Mouse (Mus musculus) heart, embryonic 15.5 days (tissue): ENCODE results near the gene Bach2. TPM values are rescaled to one million over a fixed set of nuclear protein-coding genes. Genes with fewer than 3 reads are reported as not detected.

Experiments used
- ATAC-seq: fragments of 200-750 bp; cut with Nextera tagmentation; replicated peaks from 2 replicates; pipeline ENCODE4 v1.8.0; 2017; ENCODE audit warnings: low read depth, moderate TSS enrichment; ENCODE audit not compliant: insufficient number of reproducible peaks, insufficient read depth, low FRiP score
- H3K27ac ChIP-seq: fragments of 300-500 bp; sonication (generic); 2 replicates; pipeline ENCODE4 v1.5.1; 2015; ENCODE audit warnings: mild to moderate bottlenecking, inconsistent platforms
- H3K27me3 ChIP-seq: fragments of 300-500 bp; sonication (generic); 2 replicates; pipeline ENCODE4 v1.6.1; 2015; ENCODE audit warnings: inconsistent platforms
- H3K36me3 ChIP-seq: fragments of 300-500 bp; sonication (generic); 2 replicates; pipeline ENCODE4 v1.6.1; 2015; ENCODE audit warnings: mild to moderate bottlenecking, inconsistent platforms
- H3K4me1 ChIP-seq: fragments of 300-500 bp; sonication (generic); replicated peaks from 2 replicates; pipeline ENCODE4 v1.6.1; 2015; ENCODE audit warnings: inconsistent platforms
- H3K4me2 ChIP-seq: fragments of 300-500 bp; sonication (generic); 2 replicates; pipeline ENCODE4 v1.6.1; 2015; ENCODE audit warnings: inconsistent platforms, mild to moderate bottlenecking, moderate library complexity
- H3K4me3 ChIP-seq: fragments of 300-500 bp; sonication (generic); 2 replicates; pipeline ENCODE4 v1.5.1; 2015; ENCODE audit warnings: mild to moderate bottlenecking, inconsistent platforms
- H3K9ac ChIP-seq: fragments of 300-500 bp; sonication (generic); 2 replicates; pipeline ENCODE4 v1.6.1; 2015; ENCODE audit warnings: mild to moderate bottlenecking, inconsistent platforms
- H3K9me3 ChIP-seq: fragments of 300-500 bp; sonication (generic); replicated peaks from 2 replicates; pipeline ENCODE4 v1.6.1; 2016; ENCODE audit warnings: inconsistent platforms
- WGBS: fragments of 180-500 bp; shearing (Covaris S2); methylation state at CpG from one replicate; pipeline ENCODE4 v1.1.7; 2015; ENCODE audit warnings: mixed read lengths; 5-methylcytosine and 5-hydroxymethylcytosine counted together
- polyA plus RNA-seq: library from polyadenylated mRNA; unstranded; fragments of >200 nt; fragmentation: Nextera tagmentation; extraction: Ambion mirVana; gene quantifications from 2 replicates; pipeline ENCODE4 v1.2.1, GENCODE M21; 2015

Bach2 gene
- polyA plus RNA-seq, 1 experiment from 2014 or later: 5.0 TPM

DNA sequence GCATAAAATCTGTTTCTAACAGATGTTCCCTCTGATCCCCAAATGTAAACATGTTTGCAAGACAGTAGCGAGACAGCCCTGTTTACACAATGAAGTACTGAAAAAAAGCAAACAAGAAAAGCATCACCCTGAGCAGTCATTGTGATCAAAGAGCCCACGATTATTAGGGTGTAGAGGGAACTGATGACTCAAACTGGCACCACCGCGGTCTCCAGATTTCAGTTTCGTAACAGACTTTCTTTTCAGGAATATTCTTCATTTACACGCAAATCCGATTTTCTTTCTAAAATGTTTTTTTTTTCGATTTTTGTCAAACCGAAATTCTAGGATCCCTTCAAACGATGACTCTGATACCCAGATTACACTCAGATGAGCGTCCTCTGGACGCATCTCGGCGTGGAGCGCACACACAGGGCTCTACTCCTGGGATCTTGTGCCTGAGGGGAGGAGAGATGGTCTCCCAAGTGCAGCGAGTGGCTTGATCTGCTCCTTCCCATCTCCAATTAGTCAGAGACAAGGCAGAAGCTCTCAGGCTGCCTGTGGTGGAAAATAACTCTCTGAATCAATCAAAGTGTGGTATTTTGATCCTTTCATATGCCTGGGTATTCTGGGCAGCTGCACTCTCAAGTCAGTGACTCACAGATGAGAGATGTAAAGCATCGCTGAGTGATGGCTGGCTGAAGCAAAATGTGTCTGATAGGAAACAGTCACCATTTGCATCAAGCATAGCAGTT lies 166.7 kb downstream of the Bach2 start:
- Histone ChIP-seq H3K4me1 (peaks cover 27% of the 10 kb centered on the region), H3K4me3 (no peak overlapping the region), H3K9me3 (no peaks in the 10 kb centered on the region), H3K36me3 (no peaks in the 10 kb centered on the region), H3K27me3 (no peaks in the 10 kb centered on the region), H3K27ac (no peak overlapping the region), H3K4me2 (no peak overlapping the region), H3K9ac (no peak overlapping the region)
- WGBS: 72% methylated on average over 17 of the region's 17 CpGs
- ATAC-seq: no peak

DNA sequence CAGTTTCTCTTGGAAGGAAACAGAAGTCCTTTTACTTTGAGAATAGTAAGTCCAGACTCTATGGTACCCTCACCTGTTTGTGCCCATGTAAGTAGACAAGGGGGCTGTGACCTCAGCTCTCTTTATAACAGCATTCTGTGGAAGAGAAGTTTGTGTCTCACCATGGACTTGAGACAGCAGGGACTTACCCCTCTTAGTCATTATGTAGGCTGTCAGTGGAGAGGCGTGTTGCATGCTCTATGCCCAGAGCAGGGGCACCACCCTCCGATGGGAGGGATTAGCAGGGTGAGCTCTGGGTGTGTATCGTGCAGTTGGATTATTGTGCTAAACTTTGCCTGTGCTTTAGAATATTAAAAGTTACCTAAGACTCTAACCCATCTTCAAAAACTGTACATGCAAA lies 167.4 kb downstream of the Bach2 start:
- no peak overlapping the region for H3K9ac ChIP-seq
- H3K27ac ChIP-seq: no peak overlapping the region
- H3K9me3 ChIP-seq: no peaks in the 10 kb centered on the region
- no peak for ATAC-seq
- H3K4me1 ChIP-seq: peaks cover 27% of the 10 kb centered on the region
- 69% methylated on average over 3 of the region's 3 CpGs for whole genome bisulfite sequencing
- no peak overlapping the region for H3K4me3 ChIP-seq
- H3K4me2 ChIP-seq: no peak overlapping the region
- no peaks in the 10 kb centered on the region for H3K27me3 ChIP-seq
- H3K36me3 ChIP-seq: no peaks in the 10 kb centered on the region

DNA sequence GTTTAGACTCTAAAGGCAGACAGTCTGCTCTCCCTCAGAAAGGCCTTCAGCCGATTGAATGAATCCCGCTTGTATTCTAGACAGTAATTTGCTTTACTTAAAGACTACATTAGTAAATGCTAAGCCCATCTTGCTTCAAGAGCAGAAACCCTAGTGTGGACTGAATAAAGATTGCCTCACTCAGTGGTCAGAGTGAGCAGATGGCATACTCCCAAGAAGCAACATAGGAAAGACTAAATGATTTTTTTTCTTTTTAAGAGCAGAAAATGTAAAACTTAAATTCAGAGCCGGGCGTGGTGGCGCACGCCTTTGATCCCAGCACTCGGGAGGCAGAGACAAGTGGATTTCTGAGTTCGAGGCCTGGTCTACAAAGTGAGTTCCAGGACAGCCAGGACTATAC lies 169.9 kb downstream of the Bach2 start:
- Histone ChIP-seq H3K27me3 (no peaks in the 10 kb centered on the region), H3K4me3 (no peak overlapping the region), H3K36me3 (no peaks in the 10 kb centered on the region), H3K4me2 (no peak overlapping the region), H3K4me1 (peaks cover 15% of the 10 kb centered on the region), H3K27ac (no peak overlapping the region), H3K9me3 (no peaks in the 10 kb centered on the region), H3K9ac (no peak overlapping the region)
- WGBS: 93% methylated on average over 8 of the region's 8 CpGs
- no peak for ATAC-seq

DNA sequence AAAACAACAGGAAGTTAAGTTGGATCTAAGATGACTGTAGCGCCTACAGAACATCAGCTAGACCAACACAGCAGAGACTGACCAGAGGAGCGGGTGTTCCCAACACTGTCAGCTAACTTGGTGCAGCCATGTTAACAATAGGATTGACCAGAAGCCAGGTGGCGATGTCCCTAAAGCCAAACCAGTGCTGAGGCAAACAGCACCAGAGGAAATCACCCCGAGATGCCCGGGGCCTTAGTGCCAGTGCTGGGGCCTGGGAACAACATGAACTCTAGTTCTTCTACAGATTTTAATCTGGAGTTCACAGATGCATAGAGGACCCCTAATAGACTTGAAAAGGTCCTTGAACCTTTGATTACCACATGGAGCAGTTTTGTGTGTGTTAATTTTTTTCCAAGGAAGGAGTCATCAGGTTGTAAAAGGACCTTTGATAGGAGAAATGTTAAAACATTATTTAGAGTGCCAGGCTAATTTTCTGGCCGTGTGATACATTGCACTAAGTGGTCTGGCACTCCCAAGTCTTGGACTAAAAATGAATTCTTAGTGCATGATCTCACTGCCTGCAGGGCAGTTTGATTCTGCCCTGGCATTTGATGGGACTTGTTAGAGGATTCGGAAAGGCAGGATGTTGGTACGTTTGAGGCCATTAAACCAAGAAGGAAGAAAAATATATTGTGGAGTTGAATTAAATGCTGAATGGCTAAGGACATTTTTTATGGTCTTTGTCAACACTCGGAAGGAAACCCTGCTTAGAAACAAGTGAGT lies 170.7 kb downstream of the Bach2 start:
- Histone ChIP-seq H3K36me3 (no peaks in the 10 kb centered on the region), H3K9ac (no peak overlapping the region), H3K27ac (peak overlapping the region; percentile 14), H3K27me3 (no peaks in the 10 kb centered on the region), H3K9me3 (no peaks in the 10 kb centered on the region), H3K4me2 (no peak overlapping the region), H3K4me1 (peaks cover 14% of the 10 kb centered on the region), H3K4me3 (no peak overlapping the region)
- ATAC-seq: no peak
- WGBS: 67% methylated on average over 9 of the region's 9 CpGs

DNA sequence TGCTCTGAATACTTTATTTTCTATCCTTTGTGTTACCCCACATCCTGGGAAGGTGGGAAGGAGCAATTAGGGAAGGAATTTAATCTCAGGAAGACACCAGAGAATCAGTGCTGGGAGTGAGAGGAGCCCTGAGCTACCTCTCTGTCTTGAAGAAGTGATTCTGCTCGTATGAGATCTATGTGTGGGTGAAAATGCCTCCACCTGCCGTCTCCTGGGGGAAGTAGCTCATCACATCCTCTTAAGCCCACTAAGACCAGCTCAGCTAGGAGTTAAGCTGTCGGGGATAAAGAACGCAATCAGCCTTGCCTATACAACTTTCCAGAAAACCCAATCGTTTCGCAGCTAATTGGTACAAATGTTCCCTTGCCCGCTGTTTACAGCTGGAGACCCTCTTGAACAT lies 174.5 kb downstream of the Bach2 start:
- Histone ChIP-seq H3K27ac (no peak overlapping the region), H3K4me3 (no peak overlapping the region), H3K4me2 (no peak overlapping the region), H3K27me3 (no peaks in the 10 kb centered on the region), H3K4me1 (peaks cover 9% of the 10 kb centered on the region; the same call in 1 of the 2 replicates), H3K9ac (no peak overlapping the region), H3K9me3 (no peaks in the 10 kb centered on the region), H3K36me3 (no peaks in the 10 kb centered on the region)
- ATAC-seq: no peak
- 71% methylated on average over 7 of the region's 7 CpGs for WGBS

DNA sequence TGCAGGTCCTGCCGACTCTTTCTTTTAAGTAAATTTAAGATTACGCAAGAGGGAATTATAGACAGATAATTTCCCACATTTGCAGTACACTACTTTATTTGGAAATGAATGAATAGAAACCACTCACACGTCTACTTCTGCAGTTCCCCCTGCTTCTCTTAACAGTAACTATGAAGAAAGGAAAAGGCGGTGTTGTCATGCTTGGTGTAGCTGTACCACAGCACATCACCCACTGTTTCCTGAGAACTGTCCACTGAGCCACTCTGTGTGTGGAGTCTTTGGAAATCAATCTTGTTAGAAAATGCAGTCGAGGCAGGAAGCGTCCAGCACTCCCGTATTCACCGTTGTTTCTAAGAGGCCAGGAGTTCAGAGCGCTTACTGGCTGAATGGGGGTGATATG lies 174.9 kb downstream of the Bach2 start:
- Histone ChIP-seq H3K4me3 (no peak overlapping the region), H3K9me3 (no peaks in the 10 kb centered on the region), H3K27me3 (no peaks in the 10 kb centered on the region), H3K4me1 (peaks cover 9% of the 10 kb centered on the region; the same call in 1 of the 2 replicates), H3K27ac (no peak overlapping the region), H3K36me3 (no peaks in the 10 kb centered on the region), H3K9ac (no peak overlapping the region), H3K4me2 (no peak overlapping the region)
- 86% methylated on average over 9 of the region's 9 CpGs for WGBS
- ATAC-seq: no peak

DNA sequence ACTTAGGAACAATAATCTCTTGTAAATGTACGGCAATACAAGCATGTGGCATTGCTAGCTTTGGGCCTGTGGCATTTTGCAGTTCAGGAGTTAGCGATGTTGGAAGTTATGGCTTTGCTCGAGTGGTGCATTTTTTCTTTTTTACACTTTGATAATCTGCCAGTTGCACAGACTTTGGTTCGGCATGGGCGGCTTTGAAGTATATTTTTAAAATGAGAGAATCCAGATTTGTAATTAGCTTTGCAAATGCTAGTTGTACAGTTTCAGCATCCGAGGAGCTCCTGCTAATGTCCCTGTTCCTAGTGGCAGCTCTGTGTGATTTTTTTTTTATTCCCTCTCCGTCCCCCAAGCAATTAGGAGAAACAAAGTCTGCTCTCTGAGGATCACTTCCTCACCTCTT lies 176.4 kb downstream of the Bach2 start:
- Histone ChIP-seq H3K27me3 (no peaks in the 10 kb centered on the region), H3K4me1 (0 out of 2 replicates have a peak, but pooled peaks cover under 1% of the 10 kb centered on the region), H3K4me3 (no peak overlapping the region), H3K9ac (no peak overlapping the region), H3K9me3 (no peaks in the 10 kb centered on the region), H3K36me3 (no peaks in the 10 kb centered on the region), H3K27ac (no peak overlapping the region), H3K4me2 (no peak overlapping the region)
- no peak for ATAC-seq
- WGBS: 72% methylated on average over 7 of the region's 7 CpGs

DNA sequence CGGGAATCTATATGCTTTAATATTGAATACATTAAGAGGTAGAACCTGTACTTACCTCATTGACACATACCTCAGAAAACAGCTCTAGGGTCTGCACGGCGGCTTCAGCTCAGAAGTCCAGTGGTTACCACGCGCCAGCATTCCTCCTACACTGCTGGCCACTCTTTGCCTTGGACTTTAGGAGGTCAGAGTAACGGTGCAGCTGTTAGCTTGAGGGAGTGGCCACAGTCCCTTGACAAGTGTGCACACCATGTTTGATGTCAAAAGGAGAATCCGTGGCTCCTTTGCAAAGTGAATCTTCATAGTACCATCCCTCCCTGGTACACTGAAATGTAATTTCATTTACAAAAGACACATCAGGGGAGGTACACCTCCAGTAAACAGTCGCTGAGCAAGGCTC lies 179.3 kb downstream of the Bach2 start:
- Histone ChIP-seq H3K4me3 (no peak overlapping the region), H3K9ac (no peak overlapping the region), H3K4me2 (no peak overlapping the region), H3K9me3 (no peaks in the 10 kb centered on the region), H3K4me1 (no peaks in the 10 kb centered on the region), H3K36me3 (no peaks in the 10 kb centered on the region), H3K27me3 (no peaks in the 10 kb centered on the region), H3K27ac (no peak overlapping the region)
- no peak for ATAC-seq
- 88% methylated on average over 8 of the region's 8 CpGs for WGBS

DNA sequence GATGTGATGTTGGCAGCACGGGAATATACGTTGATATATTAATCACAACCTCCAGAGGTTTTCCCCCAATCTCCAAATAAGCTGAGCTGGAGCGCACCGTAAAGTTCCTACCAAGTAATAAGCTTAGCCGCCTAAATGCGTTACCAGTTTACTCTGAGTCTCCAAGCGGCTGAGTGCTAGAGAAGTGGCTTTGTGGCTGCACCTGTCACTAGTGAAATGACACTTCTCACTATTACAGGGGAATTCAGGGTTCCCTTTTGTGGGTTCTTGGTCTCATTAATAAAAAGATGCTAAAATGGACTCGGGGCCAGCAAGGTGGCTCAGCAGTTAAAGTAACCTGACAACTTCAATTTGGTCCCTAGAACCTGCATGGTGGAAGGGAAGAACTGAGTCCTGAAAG lies 183.0 kb downstream of the Bach2 start:
- Histone ChIP-seq H3K4me1 (0 out of 2 replicates have a peak, but pooled peaks cover 3% of the 10 kb centered on the region), H3K27ac (no peak overlapping the region), H3K4me3 (no peak overlapping the region), H3K36me3 (no peaks in the 10 kb centered on the region), H3K9ac (no peak overlapping the region), H3K27me3 (no peaks in the 10 kb centered on the region), H3K9me3 (no peaks in the 10 kb centered on the region), H3K4me2 (no peak overlapping the region)
- 87% methylated on average over 8 of the region's 8 CpGs for WGBS
- ATAC-seq: no peak

DNA sequence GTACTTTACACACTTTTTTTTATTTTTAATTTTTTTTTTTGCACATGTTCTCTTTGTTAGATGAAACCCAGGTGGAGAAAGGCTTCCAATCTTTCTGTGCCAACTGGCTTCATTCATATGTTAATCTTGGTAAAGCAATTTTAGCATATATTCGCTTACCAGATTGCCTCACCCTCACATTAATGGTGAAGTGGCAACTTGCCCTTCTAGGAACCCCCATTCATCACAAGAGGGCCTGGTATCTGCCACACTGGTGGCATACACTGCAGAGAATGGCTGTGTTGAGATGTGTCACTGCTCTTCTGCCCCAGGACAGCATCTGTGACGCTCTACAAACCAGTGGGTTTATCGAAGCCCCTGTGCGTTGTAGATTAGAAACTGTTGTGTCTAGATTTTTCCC lies 183.8 kb downstream of the Bach2 start:
- no peak overlapping the region for H3K27ac ChIP-seq
- 87% methylated on average over 4 of the region's 4 CpGs for WGBS
- ATAC-seq: no peak
- no peak overlapping the region for H3K4me2 ChIP-seq
- 0 out of 2 replicates have a peak, but pooled peaks cover 3% of the 10 kb centered on the region for H3K4me1 ChIP-seq
- H3K9ac ChIP-seq: no peak overlapping the region
- H3K27me3 ChIP-seq: no peaks in the 10 kb centered on the region
- H3K9me3 ChIP-seq: no peaks in the 10 kb centered on the region
- no peaks in the 10 kb centered on the region for H3K36me3 ChIP-seq
- no peak overlapping the region for H3K4me3 ChIP-seq

DNA sequence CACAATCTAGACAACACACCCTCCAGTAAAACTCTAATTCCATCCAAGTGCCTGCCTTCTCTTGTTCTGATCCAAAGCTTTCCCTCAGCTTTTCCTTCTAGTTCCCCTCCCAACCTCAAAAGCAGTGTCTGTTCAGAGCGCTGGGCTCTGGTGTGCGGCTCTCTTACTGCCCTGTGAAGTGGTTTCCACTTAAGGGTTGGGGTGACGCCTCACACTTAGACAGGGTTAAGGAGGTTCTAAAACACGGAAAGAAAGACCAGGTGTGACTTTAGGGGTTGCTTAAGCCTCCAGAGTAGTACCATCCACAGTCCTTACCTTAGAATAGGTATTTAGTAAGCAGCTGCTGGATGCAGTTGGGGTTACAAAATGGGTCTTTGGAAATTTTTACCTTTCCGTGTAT lies 185.1 kb downstream of the Bach2 start:
- no peaks in the 10 kb centered on the region for H3K9me3 ChIP-seq
- no peak for ATAC-seq
- no peaks in the 10 kb centered on the region for H3K36me3 ChIP-seq
- no peak overlapping the region for H3K27ac ChIP-seq
- no peak overlapping the region for H3K4me2 ChIP-seq
- H3K9ac ChIP-seq: no peak overlapping the region
- H3K4me3 ChIP-seq: no peak overlapping the region
- no peaks in the 10 kb centered on the region for H3K27me3 ChIP-seq
- 61% methylated on average over 5 of the region's 5 CpGs for WGBS
- 0 out of 2 replicates have a peak, but pooled peaks cover 3% of the 10 kb centered on the region for H3K4me1 ChIP-seq
